Mouse (Mus musculus) kidney, adult 18-20 months (tissue): Measurements from ENCODE around the gene Ralgps2.

ENCODE experiments used
- DNase-seq: peaks from one replicate; pipeline ENCODE4 v3.0.0; 2021

Ralgps2 gene

DNA sequence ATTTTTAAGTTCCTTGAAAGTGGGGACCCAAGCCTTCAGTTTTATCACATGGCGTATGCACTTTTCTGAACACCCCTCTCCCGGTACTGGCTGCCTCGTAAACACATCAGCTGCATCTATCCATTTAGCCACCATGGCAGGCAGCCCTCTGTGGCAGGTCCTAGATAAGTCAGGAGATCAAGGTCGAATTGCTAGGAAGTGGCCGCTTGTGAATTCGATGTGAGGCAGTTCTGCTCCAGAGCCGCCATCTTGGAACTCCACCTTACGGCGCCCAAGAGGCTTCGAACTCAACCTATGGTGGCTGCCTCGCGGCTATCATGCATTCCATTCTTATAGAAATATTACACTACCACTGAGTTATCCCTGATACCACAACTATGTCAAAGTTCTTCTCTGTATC, 14.8 kb upstream of the Ralgps2 start:
- no peak for DNase-seq

DNA sequence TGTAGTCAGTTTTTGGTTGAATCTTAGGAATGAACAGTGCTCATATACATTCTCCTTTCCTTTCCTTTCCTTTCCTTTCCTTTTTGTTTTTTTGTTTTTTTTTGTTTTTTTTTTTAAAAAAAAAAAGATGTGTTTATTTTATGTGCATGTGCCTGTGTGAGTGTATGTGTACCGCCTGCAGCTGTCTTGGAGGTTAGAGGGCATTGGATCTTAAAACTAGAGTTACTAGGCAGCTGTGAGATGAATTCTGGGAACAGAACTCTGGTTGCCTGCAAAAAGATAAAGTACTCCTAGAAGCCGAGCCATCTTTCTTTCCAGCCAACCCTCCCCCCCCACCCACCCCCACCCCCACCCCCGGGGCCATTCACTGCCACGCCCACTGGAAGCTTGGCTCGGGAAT, 10.9 kb upstream of the Ralgps2 start:
- no peak for DNase-seq

DNA sequence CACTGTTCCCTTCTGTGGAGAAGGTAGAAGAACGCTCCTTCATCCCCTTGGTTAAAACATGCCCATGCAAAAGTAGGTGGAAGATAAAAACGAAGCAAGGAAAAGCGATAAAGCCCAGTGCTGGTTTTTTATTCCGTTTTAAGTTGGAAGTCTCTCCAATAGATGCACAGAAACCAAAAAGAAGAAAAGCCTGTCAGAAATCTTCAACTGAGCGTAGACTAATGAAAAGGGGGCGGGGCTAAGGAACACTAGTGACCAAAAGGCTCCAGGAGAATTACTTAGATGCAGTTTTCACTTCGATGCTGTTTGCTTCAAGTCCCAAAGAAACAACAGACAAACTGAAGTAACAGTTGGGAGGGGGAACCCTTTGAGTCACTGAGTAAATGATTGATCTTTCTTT, 1.2 kb upstream of the Ralgps2 start:
- DNase-seq: no peak

DNA sequence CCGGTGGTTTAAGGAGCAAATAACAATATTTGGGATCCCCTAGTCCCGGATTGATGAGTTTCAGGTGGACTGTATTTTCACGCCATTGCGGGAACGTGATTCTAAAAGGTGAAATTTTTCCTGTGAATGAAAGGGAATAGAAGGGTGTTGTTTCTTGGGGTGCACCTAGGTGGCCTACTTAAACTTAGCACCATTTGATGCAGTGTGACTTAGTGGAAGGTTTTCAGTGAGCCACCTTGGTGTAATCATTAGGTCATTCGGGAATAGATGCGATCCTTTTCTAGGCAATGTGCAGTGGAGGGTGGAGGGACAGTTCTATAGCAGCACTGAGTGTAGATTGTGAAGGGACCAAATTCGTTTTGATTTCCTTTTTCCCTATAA, 706 bp upstream of the Ralgps2 start:
- DNase-seq: no peak

DNA sequence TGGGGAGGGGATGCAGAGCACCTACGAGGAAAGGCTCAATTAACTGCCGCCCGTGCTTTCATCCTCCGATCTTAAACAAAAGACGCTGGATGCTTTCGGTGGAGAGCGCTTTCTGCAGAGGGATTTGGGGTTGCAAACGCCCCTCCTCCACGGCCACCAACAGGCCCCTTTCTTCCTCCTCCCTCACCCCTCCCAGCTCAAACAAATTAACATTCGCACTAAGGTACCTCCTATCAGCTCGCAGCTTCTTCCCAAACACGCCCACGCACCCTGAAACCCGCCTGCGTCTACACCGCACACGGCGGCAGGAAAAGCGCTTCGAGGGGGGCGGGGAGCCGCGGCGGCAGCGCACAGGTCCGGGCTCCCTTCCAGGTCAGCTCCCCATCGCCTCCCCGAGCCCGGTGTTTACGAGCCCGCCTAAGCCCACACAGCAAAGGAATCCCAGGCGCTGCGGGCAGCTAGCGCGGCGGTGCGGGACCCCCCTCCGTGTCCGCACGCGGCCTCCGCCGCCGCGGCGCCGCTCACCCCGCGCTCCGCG, 652 bp downstream of the Ralgps2 start:
- DNase-seq: peak; percentile 61

DNA sequence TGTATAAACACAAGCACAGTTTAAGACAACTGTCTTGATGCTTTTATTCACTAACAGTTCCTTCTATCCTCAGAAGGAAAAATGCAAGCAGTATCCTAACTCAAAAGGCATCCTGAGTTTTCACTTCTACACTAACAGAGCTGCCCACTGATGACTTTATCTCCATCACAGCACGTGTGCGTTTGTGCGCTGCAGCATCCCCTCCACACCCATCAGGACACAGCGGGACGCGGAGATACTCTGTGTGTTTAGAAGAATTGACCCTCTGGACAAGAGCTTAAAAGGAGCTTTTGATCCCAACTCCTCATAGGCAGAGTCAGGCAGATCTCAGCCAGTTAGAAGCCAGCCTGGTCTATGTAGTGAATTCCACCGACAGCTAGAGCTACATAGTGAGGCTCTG, 2.0 kb downstream of the Ralgps2 start:
- no peak for DNase-seq

DNA sequence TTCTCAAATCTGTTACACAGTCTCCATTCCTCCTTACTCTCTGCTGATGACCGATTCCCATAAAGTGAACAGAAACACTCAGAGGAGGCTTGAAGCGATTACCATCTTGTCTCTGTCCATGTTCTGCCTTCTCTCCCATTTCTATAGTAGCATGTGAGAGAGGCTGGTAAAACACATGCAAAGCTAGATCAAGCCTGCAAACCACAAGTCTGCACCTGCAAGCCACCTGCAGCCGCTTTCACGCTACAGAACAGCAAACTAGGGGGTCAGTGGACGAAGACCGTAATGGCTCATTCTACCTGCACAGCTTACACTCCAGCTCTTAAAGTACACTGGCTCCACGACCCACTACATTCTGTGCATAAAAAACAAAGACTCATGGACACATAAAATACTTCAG, 5.7 kb downstream of the Ralgps2 start:
- DNase-seq: no peak

DNA sequence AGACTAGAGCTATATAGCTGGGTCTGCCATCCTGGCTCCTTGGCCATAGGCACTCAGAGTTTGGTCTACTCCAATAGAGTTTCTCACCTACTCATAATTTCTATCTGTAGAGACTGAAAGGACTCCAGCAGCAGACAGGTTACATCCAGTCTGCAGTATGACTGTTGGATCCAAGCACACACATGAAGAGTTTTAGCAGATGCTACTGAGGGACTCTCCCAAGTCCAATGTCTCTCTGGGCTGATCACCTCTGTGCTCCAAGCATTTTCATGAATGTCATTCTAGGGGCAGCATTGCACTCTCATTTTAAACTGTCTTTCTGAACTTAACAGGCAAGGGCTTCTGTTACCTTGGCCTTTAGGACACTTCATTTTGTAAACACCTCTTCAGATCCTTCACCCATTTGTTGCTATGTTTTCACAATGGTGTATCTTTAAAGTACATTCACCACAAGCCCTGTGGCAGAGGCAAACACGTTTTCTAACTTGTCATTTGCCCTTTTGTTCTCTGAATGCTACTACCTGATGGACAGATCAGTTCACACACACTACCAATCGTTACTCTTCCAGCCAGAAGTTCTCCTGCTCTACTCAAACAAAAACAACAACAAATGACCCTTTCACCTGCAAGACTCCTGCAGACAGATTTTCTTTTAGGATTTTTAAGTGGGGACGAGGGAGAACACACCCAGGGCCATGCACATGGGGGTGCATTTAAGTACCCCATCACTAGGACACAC, 7.2 kb downstream of the Ralgps2 start:
- DNase-seq: no peak

DNA sequence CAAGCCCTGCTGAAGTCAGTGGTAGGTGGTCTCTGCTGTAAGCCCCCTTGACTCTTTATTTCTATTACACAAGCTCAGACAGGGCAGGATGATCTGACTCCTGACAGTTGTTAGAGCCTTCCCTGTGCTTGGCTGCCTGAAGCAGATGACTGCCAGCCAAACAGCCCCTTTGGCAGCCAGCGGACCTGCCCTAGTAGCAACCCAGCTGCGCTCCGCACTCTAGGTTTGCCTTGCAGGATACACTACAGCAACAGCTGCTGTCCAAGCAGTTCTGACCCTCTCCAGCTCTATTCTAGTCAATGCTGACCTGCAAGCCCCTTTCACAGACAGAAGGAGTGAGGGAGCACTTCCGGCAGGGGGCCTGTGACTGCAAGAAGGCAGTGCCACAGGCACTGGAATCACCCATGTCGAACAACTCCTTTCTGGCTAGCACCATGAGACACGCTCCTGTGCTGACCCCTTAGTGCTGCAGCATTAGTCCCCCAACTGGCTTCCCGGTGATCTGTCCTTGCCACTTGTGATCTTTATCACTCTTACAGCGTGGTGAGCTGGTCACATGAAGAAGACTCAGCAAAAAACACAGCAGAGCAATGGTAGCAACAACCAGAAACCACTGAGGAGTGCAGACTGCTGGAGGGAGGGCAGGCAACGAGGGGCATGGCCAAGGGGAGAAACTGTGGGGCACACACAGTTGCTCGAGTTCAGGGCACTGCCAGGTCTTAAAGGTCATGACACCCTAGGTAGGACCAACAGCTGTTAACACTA, 8.1 kb downstream of the Ralgps2 start:
- DNase-seq: no peak

DNA sequence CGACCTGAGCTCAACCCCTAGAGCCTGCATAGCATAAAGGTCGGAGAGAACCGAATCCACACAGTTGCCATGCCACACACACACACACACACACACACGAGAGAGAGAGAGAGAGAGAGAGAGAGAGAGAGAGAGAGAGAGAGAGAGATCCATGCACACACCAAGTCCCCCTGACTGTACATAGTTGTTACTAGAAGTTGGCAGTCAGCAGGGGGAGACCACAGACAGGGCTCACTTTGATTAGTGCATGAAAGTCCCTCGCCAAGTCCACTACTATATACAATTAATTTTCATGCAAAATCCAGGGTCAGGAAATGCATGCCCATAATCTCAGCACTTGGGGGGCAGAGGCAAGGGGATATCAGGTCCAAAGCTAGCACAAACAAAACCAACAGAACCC, 9.2 kb downstream of the Ralgps2 start:
- no peak for DNase-seq

DNA sequence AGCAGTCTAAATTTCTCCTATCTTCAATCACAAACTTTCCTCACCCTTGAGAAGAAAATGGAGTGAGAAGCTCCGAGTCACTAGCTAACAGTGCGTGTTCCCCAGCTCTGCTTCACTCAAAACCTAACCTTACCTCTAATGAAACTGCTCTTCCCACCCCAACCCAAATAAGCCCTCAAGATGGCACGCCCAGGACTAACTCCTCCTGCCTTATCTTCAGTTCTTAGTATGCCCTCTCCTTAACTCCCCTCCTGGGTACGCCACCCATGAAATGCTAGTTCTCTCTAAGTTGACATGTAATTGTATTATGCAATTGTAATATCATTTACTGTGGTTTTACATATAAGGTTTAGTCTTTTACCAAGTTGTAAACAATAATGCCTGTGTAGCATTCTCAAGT, 11.2 kb downstream of the Ralgps2 start:
- no peak for DNase-seq

DNA sequence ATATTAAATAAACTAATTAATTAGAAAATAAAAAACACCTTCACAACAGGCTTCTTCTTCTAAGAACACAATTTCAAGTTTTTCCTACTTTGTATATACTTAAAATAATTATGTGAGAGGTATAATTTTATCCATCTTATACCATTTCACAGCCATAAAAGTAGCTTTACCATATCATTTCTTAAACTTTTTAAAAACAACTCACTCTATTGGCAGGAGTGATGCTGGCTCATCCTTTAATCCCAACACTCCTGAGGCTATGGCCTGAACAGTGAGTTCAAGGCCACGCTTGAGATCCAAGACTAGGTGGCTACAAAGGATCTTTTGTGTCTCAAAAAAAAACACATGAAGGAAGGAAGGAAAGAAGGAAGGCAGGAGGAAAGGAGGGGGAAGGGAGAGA, 15.9 kb downstream of the Ralgps2 start:
- no peak for DNase-seq

DNA sequence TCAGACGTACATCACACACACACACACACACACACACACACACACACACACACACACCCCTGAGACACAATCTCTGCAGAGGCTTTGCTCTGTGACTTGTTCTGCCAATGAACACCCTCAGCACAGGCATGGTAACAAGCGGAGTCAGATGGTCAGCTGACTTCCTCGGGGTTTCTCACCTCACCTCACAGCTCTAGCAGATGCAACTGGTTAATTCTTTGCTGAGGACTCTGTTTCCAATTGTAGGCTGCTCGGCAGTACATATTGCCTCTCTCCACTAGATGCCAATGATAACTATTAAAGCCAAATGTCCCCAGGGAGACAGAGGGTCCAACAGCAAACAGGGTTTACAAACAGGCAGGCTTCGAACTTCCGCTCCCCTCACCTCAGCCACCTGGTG, 16.5 kb downstream of the Ralgps2 start:
- no peak for DNase-seq

DNA sequence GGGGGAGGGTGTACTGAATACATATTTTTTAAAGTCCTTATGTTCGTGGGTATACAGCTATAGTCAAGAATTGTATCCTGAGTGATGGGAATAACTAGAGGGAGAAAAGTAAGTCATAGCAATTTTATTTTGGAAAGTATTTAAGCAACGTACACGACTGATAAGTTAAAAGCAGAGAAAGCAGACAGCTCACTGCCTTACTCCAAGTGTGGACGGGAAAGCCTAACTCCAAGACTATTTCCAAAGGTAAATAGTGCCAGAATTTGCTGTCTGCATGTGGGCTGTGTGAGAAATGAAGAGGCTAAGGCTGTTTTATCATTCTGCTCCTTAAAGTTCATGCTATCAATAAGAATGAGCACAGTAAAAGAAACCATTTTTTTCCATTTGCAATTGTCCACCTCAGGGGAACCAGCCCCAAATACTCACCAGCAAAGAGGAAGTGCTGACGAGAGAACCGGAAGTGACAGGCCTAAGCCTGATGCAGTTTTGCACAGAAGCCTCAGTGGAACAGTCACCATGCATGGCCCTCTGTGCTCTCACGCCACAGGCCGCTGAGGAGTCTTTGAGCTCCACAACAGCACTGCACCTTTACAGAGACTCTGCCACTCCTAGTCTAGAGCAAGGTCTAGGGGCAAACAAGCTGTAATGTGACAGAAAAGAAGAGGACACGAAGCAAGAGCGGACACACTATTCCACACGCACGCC, 18.0 kb downstream of the Ralgps2 start:
- no peak for DNase-seq

DNA sequence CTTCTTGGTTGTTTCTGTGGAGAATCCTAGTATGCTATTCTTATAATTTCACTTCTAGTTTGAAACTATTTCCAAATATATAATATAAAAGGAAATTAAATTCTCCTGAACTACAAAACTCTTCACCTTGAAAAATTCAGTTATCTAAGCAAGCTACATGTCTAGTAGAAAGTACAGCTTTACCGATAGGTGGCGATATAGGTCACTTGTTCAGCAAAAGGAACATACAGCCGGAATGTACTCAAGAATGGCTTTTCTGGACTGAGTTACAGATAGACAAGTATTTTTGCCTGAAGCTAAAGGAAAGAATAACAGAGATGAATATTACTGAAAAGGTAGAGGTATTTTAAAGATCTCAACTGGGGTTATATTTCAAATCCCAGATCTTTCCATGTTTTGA, 22.0 kb downstream of the Ralgps2 start:
- no peak for DNase-seq

DNA sequence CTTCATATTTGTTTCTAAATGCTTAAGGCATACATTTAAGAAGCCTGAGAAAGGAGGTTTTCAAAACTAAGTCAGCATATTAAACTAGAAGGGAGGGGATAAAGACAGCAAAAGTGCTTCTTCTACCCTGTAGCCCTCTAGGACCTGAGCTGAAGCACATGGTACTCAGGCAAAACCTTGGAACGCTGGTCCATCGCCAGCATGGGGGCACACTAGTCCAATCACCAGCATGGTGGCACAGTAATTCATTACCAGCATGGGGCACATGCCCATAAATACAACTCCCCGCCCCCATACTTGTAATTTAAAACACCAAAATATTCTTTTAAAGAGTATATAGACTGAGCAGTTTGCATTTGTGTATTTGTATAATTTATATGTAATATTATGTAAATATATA, 23.1 kb downstream of the Ralgps2 start:
- DNase-seq: peak; percentile 31

DNA sequence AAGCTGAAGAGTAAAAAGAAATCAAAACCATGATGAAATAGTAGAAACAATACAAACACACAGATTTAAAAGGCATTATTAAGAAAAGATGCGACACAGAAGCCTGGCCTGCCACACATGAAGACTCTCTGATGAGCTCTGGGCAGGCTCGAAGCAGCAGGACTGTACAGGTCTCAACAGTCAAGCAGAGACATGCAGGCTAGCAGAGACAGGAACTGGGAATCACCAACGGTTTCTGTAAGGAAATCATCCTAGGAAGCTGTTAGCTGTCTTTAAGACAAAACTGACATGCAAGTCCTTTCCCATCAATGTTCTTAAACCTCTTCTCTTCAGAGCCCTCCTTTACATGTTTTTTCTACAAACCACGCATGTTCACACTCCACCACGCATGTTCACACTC, 24.5 kb downstream of the Ralgps2 start:
- no peak for DNase-seq

DNA sequence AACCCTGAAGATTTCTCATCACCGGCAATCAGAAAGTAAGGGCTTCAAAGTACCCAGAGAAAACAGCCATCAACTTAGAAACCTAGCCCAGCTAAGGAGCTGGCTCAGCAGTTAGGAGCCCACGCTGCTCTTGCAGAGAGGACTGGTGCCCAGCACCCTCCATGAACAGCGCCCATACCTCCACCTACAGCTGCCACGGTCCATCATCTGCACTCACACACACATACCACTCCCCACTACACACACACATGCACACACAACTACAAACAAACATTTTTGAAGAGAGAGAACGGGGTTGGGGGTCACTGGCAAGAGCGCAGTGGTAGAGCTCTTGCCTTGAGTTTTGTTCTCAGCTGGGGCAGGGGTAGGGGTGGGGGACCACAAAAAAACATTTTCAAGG, 26.2 kb downstream of the Ralgps2 start:
- no peak for DNase-seq

DNA sequence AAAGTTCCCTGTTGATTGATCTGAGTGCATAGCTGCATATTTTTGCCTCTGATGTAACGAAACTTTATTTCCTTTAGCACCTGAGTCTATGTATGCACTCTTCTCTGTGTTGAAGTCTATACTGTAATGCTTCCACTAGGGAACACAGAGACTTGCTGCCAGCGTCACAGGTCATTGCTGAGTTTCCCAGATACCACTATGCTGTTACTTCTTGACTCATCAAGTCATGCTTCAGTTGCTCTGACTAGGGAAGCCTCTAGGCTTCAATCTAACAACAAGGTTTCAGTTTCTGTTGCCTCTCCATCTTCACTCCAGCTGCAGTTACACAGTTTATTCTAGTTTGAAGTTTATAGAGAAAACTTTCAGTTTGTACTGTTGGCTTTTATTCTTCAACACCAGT, 28.5 kb downstream of the Ralgps2 start:
- DNase-seq: no peak

DNA sequence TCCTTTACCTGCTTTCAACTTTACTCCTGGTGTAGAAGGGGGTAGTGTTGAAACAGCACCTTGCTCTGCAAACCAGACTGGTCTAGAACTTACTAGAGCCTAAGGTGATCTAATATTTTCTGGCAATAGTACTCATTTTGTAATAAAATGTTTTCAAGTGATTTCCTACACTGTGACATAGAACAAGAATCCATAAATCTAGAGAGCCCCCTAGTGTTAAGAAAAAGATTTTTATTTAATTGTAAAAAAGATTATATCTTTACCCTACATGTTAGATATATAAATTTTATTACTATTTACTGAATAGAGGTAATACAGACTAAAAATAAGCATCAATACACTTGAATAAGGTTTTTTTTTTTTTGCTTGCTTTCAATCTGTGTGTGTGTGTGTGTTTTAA, 29.6 kb downstream of the Ralgps2 start:
- DNase-seq: no peak

DNA sequence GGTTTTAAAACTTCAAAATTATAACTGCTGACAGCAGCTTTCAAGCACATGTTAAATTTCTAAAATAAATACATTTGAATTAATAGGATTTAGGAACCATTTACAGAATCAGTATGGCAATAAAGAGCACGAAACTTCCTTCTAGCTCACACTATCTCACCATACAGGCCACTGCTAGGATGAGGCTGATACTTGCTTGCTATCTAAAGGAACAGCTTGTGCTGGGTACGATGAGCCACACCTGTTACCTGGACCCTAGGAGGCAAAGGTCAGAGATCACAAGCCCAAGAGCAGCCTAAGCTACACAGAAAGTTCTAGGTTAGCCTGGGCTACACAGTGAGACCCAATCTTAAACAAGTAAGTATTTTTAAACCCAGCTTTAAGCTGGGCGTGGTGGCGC, 30.2 kb downstream of the Ralgps2 start:
- DNase-seq: no peak

DNA sequence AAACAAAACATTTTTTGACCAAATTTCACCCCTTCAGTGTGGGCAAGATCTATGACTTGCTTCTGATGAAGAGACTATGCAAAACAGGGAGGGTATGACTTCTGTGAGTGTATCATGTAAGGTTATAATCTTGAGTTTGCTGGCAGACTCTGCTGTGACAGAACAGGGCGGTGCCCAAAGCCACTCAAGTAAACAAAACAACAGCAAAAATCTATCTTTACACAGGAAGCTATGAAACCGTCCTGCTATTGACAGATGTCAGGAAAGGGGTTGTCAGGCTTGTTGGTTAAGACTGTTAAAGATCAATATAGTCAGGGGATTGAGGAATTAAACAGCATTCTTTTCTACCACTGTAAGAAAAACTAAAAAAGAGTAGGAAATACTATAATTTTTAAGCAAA, 33.8 kb downstream of the Ralgps2 start:
- DNase-seq: no peak

DNA sequence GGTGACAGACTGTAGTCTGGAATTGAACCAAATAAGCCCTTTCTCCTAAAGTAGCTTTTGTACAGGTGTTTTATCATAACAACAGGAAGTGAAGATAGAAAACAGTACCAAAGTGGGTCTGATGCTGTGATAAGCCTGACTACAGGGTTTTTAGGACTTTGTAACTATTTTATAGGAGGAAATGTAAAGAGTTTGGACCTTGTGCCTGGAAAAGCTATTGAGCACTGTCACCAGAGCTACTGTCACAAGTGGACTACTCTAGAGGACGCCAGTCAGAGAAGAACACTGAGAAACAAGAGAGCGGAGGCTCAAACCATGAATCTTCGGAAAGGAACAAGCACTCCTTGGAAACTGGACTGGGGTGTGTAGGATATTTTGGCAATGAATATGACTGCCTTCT, 35.5 kb downstream of the Ralgps2 start:
- DNase-seq: no peak

DNA sequence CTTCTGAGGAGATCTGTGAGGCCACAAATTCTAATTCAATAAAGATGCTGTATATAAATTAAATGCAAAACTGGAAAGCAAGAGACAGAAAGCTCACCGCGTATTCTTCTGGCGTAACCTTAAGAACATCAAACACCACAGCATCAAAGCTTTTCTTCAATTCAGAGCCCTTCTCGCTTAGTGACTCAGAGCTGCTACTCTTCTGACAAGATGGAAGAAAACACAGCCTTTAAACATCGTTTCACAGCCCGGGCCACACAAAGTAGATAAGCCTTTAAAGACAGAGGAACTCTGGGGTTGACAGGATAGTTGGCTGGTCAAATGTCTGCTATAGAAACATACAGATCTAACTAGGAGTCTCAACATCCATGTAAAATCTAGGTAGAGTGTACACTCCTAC, 37.7 kb downstream of the Ralgps2 start:
- no peak for DNase-seq
